ENCODE assay signal across 13 mouse cellular contexts in the genomic region with DNA sequence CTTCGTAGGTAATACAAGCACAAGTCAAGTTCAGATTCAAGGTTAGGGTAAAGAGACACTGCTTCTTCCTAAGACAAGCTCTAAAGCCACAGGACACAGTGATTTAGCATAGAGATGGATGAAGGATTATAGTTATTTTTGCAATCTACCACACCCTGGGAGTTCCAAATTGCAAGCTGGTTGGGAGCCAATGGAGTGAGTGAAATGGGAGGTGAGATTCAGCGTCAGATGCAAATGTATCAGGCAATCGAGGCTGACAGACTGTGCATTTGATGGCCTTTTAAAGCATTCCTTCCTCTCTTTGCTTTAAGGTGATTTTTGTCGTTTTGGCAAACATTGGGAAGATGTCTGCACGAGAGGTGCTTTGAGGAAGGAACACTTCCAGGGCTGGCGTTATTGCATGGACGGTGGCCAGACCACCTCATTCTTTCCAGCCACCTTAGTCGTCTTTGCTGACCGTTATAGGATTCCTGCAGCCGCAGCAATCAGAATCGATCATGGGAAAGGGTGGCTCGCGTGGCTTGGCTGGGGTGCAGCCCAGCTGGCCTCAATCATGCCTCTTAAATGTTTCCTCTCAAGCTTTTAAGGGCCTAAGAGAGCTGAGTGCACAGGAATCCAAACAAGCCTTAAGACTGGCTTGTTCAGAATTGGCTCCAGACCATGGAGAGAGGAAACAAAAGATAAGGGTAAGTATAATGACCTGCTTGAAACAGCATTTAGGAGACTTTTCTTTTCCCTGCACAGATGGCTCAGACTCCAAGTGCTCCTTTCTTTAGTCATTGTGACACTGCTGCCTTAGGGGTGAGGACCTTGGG.
DNase-seq lines count a peak whose midpoint lies in the region; ATAC-seq lines count a peak whose summit lies in the region.
"Had no signal": no experiment of that assay in that cellular context is flagged by ENCODE, and none has a peak within 500 bp of the region (broad histone marks: within the 10 kb centered on the region; RNA-seq: fewer than 3 reads in every experiment).

No protein-coding gene starts in this region.

- H3K4me3 ChIP-seq in hindbrain, embryonic 10.5 days: no peak overlapping the region
- H3K4me3 ChIP-seq in hindbrain, embryonic 12.5 days: no peak overlapping the region
- H3K4me3 ChIP-seq in intestine, embryonic 16.5 days (ENCODE audit: low read length): no peak overlapping the region
- H3K4me3 ChIP-seq: heart, embryonic 15.5 days had no signal

- H3K9me3 ChIP-seq in hindbrain, embryonic 10.5 days: 0 out of 2 replicates have a peak, but pooled peaks cover 8% of the 10 kb centered on the region
- peaks cover 10% of the 10 kb centered on the region; the same call in 1 of the 2 replicates for H3K9me3 ChIP-seq in hindbrain, embryonic 12.5 days (replicated peaks)
- no peaks in the 10 kb centered on the region for H3K9me3 ChIP-seq in intestine, embryonic 16.5 days (ENCODE audit: control insufficient read depth, low read length)
- H3K9me3 ChIP-seq: heart, embryonic 15.5 days had no signal

- WGBS in hindbrain, embryonic 10.5 days: 45% methylated on average over 13 of the region's 13 CpGs
- 37% methylated on average over 13 of the region's 13 CpGs for WGBS in hindbrain, embryonic 12.5 days
- WGBS in intestine, embryonic 16.5 days: 36% methylated on average over 13 of the region's 13 CpGs

- peaks cover 20% of the 10 kb centered on the region for H3K4me1 ChIP-seq in hindbrain, embryonic 10.5 days (replicated peaks)
- peaks cover 6% of the 10 kb centered on the region; the same call in 1 of the 2 replicates for H3K4me1 ChIP-seq in hindbrain, embryonic 12.5 days
- H3K4me1 ChIP-seq in intestine, embryonic 16.5 days (ENCODE audit: control insufficient read depth, insufficient read depth, low read length): no peaks in the 10 kb centered on the region; the same call in 1 of the 2 replicates
- H3K4me1 ChIP-seq: heart, embryonic 15.5 days had no signal

- H3K9ac ChIP-seq in hindbrain, embryonic 12.5 days: no peak overlapping the region
- no peak overlapping the region for H3K9ac ChIP-seq in intestine, embryonic 16.5 days (ENCODE audit: low read depth, low read length)
- H3K9ac ChIP-seq: heart, embryonic 15.5 days had no signal

- peak overlapping the region; percentile 77 for H3K27ac ChIP-seq in hindbrain, embryonic 10.5 days
- H3K27ac ChIP-seq in hindbrain, embryonic 12.5 days: no peak overlapping the region
- no peak overlapping the region for H3K27ac ChIP-seq in intestine, embryonic 16.5 days (ENCODE audit: low read length)
- H3K27ac ChIP-seq: heart, embryonic 15.5 days had no signal

- no peak overlapping the region for H3K4me2 ChIP-seq in hindbrain, embryonic 12.5 days (replicated peaks)
- H3K4me2 ChIP-seq in intestine, embryonic 16.5 days (ENCODE audit: low read depth, low read length): no peak overlapping the region
- H3K4me2 ChIP-seq: heart, embryonic 15.5 days; liver, embryonic 11.5 days had no signal

- peaks cover 9% of the 10 kb centered on the region; the same call in 1 of the 2 replicates for H3K27me3 ChIP-seq in hindbrain, embryonic 10.5 days (ENCODE audit: insufficient read depth, poor library complexity, severe bottlenecking)
- H3K27me3 ChIP-seq in hindbrain, embryonic 12.5 days: 0 out of 2 replicates have a peak, but pooled peaks cover 5% of the 10 kb centered on the region
- no peaks in the 10 kb centered on the region for H3K27me3 ChIP-seq in intestine, embryonic 16.5 days (replicated peaks; ENCODE audit: control insufficient read depth, insufficient read depth, low read length)
- H3K27me3 ChIP-seq: CH12.LX had no signal

- peak; percentile 15 for DNase-seq in hindbrain, embryonic 10.5 days (ENCODE audit: low spot score)
- peak; percentile 35 for DNase-seq in NIH3T3 (ENCODE audit: low read depth)
- DNase-seq in embryo, embryonic 9.5 days (ENCODE audit: extremely low spot score): peak; percentile 29
- DNase-seq in lung, adult 18-20 months: peak; percentile 20 to 59
- no peak for DNase-seq in layer of hippocampus, postnatal 14 days (ENCODE audit: low spot score in 2 of 2)
- no peak for DNase-seq in spleen, adult 12 weeks (ENCODE audit: low spot score)
- DNase-seq: thymus, postnatal 25 days had no signal

- H3K36me3 ChIP-seq in hindbrain, embryonic 10.5 days: no peaks in the 10 kb centered on the region
- no peaks in the 10 kb centered on the region for H3K36me3 ChIP-seq in hindbrain, embryonic 12.5 days
- H3K36me3 ChIP-seq in intestine, embryonic 16.5 days (ENCODE audit: control insufficient read depth, insufficient read depth, low read length): no peaks in the 10 kb centered on the region
- H3K36me3 ChIP-seq: heart, embryonic 15.5 days had no signal

- ATAC-seq in hindbrain, embryonic 12.5 days (ENCODE audit: low FRiP score): no peak
- no peak for ATAC-seq in intestine, embryonic 16.5 days
- ATAC-seq: activated CD4-positive, CD25-positive, alpha-beta regulatory T cell, adult 4 months had no signal

Comparison
In these comparisons a context has a peak if more than half of its experiments do, and no peak if none do; other contexts are left out.
1. DNase-seq: peak in hindbrain, embryonic 10.5 days (single experiment), NIH3T3 (single experiment), embryo, embryonic 9.5 days (single experiment) and lung, adult 18-20 months (2 of 2); none in layer of hippocampus, postnatal 14 days (0 of 2) and spleen, adult 12 weeks (single experiment).